Mouse (Mus musculus) small intestine, adult 2 months (tissue): ENCODE measurements around the gene Vps54. TPM values are rescaled to one million over a fixed set of nuclear protein-coding genes. Genes with fewer than 3 reads are reported as not detected.

Experiments used
- H3K27ac ChIP-seq: fragments of 200-500 bp; 2 replicates; pipeline ENCODE4 v1.5.1; 2012; ENCODE audit warnings: low read depth, low read length, control low read depth, inconsistent platforms; ENCODE audit not compliant: insufficient read depth
- H3K27me3 ChIP-seq: fragments of 200-500 bp; 2 replicates; pipeline ENCODE4 v1.6.1; 2012; ENCODE audit warnings: mild to moderate bottlenecking, moderate library complexity, low read length, inconsistent platforms; ENCODE audit not compliant: control insufficient read depth, insufficient read depth
- H3K36me3 ChIP-seq: fragments of 200-500 bp; 2 replicates; pipeline ENCODE4 v1.6.1; 2012; ENCODE audit warnings: mild to moderate bottlenecking, low read length, control low read depth, inconsistent platforms; ENCODE audit not compliant: control insufficient read depth, insufficient read depth
- H3K4me1 ChIP-seq: fragments of 200-500 bp; 2 replicates; pipeline ENCODE4 v1.6.1; 2012; ENCODE audit warnings: low read length, inconsistent platforms, mixed read lengths; ENCODE audit not compliant: control insufficient read depth, insufficient read depth, insufficient read length
- H3K4me3 ChIP-seq: fragments of 200-500 bp; 2 replicates; pipeline ENCODE4 v1.5.1; 2012; ENCODE audit warnings: low read depth, mild to moderate bottlenecking, control low read depth, inconsistent platforms, low read length, moderate library complexity
- CTCF ChIP-seq: fragments of 200-500 bp; IDR thresholded peaks from 2 replicates; pipeline ENCODE4 v1.5.1; 2012; ENCODE audit warnings: low read depth, mild to moderate bottlenecking, control low read depth, inconsistent platforms, low read length, moderate library complexity, mixed read lengths; ENCODE audit not compliant: insufficient replicate concordance, insufficient read length; ENCODE audit errors: extremely low read depth
- POLR2A ChIP-seq: fragments of 200-500 bp; IDR thresholded peaks from 2 replicates; pipeline ENCODE4 v1.6.1; 2012; ENCODE audit warnings: low read depth, mild to moderate bottlenecking, control low read depth, inconsistent platforms, low read length, moderate library complexity
- WGBS: fragments of 180-500 bp; shearing (Covaris S2); methylation state at CpG from one replicate; pipeline ENCODE4 v1.1.7; 2018; 5-methylcytosine and 5-hydroxymethylcytosine counted together
- polyA plus RNA-seq: library from polyadenylated mRNA; depleted of rRNA; stranded (reverse); fragments of >200 nt; gene quantifications from 2 replicates; pipeline ENCODE4 v1.2.3, GENCODE M21; 2012

The Vps54 gene
- polyA plus RNA-seq, 1 experiment, result 9.8 TPM

GRCm38 (mm10) chr11:21235381-21235780, 3.7 kb upstream of the Vps54 start:
- H3K4me1 ChIP-seq, result 0 out of 2 replicates have a peak, but pooled peaks cover 4% of the 10 kb centered on the region
- H3K27ac ChIP-seq, result no peak overlapping the region
- TF ChIP-seq POLR2A (no peak), CTCF (no peak)
- H3K27me3 ChIP-seq, result no peaks in the 10 kb centered on the region
- H3K36me3 ChIP-seq, result no peaks in the 10 kb centered on the region
- no peak overlapping the region for H3K4me3 ChIP-seq

- TF ChIP-seq CTCF (no peak), POLR2A (no peak)
- H3K4me1 ChIP-seq, result 0 out of 2 replicates have a peak, but pooled peaks cover 4% of the 10 kb centered on the region
- 13% methylated on average over 2 of the region's 2 CpGs for whole genome bisulfite sequencing
- no peak overlapping the region for H3K4me3 ChIP-seq
- H3K27ac ChIP-seq, result no peak overlapping the region
- no peaks in the 10 kb centered on the region for H3K36me3 ChIP-seq
- no peaks in the 10 kb centered on the region for H3K27me3 ChIP-seq
These were observed 3.3 kb upstream of the Vps54 start for GRCm38 (mm10) chr11:21235821-21236220.

GRCm38 (mm10) chr11:21236996-21237395, 2.1 kb upstream of the Vps54 start:
- H3K27ac ChIP-seq, result 0 out of 2 replicates have a peak overlapping the region, but pooled peaks have one; percentile 3
- TF ChIP-seq CTCF, result no peak
- TF ChIP-seq POLR2A, result no peak
- H3K4me3 ChIP-seq, result no peak overlapping the region
- 72% methylated on average over 4 of the region's 4 CpGs for WGBS
- H3K4me1 ChIP-seq, result peaks cover 7% of the 10 kb centered on the region; the same call in 1 of the 2 replicates
- no peaks in the 10 kb centered on the region for H3K27me3 ChIP-seq
- H3K36me3 ChIP-seq, result no peaks in the 10 kb centered on the region

GRCm38 (mm10) chr11:21237474-21238278, 1.4 kb upstream of the Vps54 start:
- Histone ChIP-seq H3K4me3 (no peak overlapping the region), H3K27ac (peak overlapping the region; percentile 89), H3K27me3 (no peaks in the 10 kb centered on the region), H3K36me3 (no peaks in the 10 kb centered on the region), H3K4me1 (peaks cover 7% of the 10 kb centered on the region; the same call in 1 of the 2 replicates)
- TF ChIP-seq POLR2A, result no peak
- TF ChIP-seq CTCF, result no peak
- 89% methylated on average over 2 of the region's 2 CpGs for WGBS

GRCm38 (mm10) chr11:21238279-21239020, 631 bp upstream of the Vps54 start:
- Histone ChIP-seq H3K27ac (peak overlapping the region; percentile 89), H3K4me1 (peaks cover 7% of the 10 kb centered on the region; the same call in 1 of the 2 replicates), H3K36me3 (no peaks in the 10 kb centered on the region), H3K4me3 (peak overlapping the region; percentile 86), H3K27me3 (no peaks in the 10 kb centered on the region)
- no peak for TF ChIP-seq CTCF
- TF ChIP-seq POLR2A, result peak; percentile 46; the same call in 1 of the 2 replicates
- WGBS, result 4% methylated on average over 65 of the region's 65 CpGs

- TF ChIP-seq POLR2A (no peak), CTCF (no peak)
- no peaks in the 10 kb centered on the region for H3K27me3 ChIP-seq
- WGBS, result 9% methylated on average over 7 of the region's 7 CpGs
- H3K27ac ChIP-seq, result no peak overlapping the region; the same call in 1 of the 2 replicates
- peak overlapping the region; percentile 86 for H3K4me3 ChIP-seq
- H3K4me1 ChIP-seq, result peaks cover 5% of the 10 kb centered on the region; the same call in 1 of the 2 replicates
- H3K36me3 ChIP-seq, result no peaks in the 10 kb centered on the region
These were observed 855 bp downstream of the Vps54 start for GRCm38 (mm10) chr11:21239763-21240509.

- TF ChIP-seq CTCF (no peak), POLR2A (no peak)
These were observed 2.3 kb downstream of the Vps54 start for GRCm38 (mm10) chr11:21241351-21241750.

More at GRCm38 (mm10) chr11:21241351-21241750, 2.3 kb downstream of the Vps54 start:
- no peak overlapping the region for H3K4me3 ChIP-seq
- WGBS, result 44% methylated on average over 1 of the region's 1 CpGs
- no peaks in the 10 kb centered on the region for H3K27me3 ChIP-seq
- H3K36me3 ChIP-seq, result no peaks in the 10 kb centered on the region
- H3K27ac ChIP-seq, result no peak overlapping the region; the same call in 1 of the 2 replicates
- peaks cover 4% of the 10 kb centered on the region; the same call in 1 of the 2 replicates for H3K4me1 ChIP-seq
